Mouse (Mus musculus) midbrain, embryonic 16.5 days (tissue): ENCODE results near the gene Ikzf4. TPM values are rescaled to one million over a fixed set of nuclear protein-coding genes. Genes with fewer than 3 reads are reported as not detected.
"Not testable (repeated sequence)": the region's sequence is repeated elsewhere in the genome, so short reads cannot be mapped to it uniquely, and the experiment has no call there.

Experiments used
- ATAC-seq: fragments of 200-750 bp; cut with Nextera tagmentation; 2 replicates; pipeline ENCODE4 v1.8.0; 2017; ENCODE audit warnings: moderate TSS enrichment
- H3K27ac ChIP-seq: fragments of 300-500 bp; sonication (generic); 2 replicates; pipeline ENCODE4 v1.5.1; 2014; ENCODE audit warnings: mild to moderate bottlenecking, low read length, mixed read lengths
- H3K27me3 ChIP-seq: fragments of 300-500 bp; sonication (generic); 2 replicates; pipeline ENCODE4 v1.6.1; 2014; ENCODE audit warnings: low read depth, low read length, mixed read lengths; ENCODE audit not compliant: control insufficient read depth, insufficient read depth
- H3K36me3 ChIP-seq: fragments of 300-500 bp; sonication (generic); 2 replicates; pipeline ENCODE4 v1.6.1; 2014; ENCODE audit warnings: mild to moderate bottlenecking, low read length, moderate library complexity, mixed read lengths; ENCODE audit not compliant: control insufficient read depth, insufficient read depth
- H3K4me1 ChIP-seq: fragments of 300-500 bp; sonication (generic); 2 replicates; pipeline ENCODE4 v1.6.1; 2014; ENCODE audit warnings: mild to moderate bottlenecking, low read length, mixed read lengths; ENCODE audit not compliant: control insufficient read depth, insufficient read depth
- H3K4me2 ChIP-seq: fragments of 300-500 bp; sonication (generic); 2 replicates; pipeline ENCODE4 v1.6.1; 2014; ENCODE audit warnings: mild to moderate bottlenecking, low read length, mixed read lengths
- H3K4me3 ChIP-seq: fragments of 300-500 bp; sonication (generic); 2 replicates; pipeline ENCODE4 v1.5.1; 2014; ENCODE audit warnings: low read depth, mild to moderate bottlenecking, low read length, moderate library complexity, mixed read lengths
- H3K9ac ChIP-seq: fragments of 300-500 bp; sonication (generic); 2 replicates; pipeline ENCODE4 v1.6.1; 2014; ENCODE audit warnings: low read depth, low read length, mixed read lengths
- H3K9me3 ChIP-seq: fragments of 300-500 bp; sonication (generic); replicated peaks from 2 replicates; pipeline ENCODE4 v1.6.1; 2014; ENCODE audit warnings: mild to moderate bottlenecking, low read length, mixed read lengths; ENCODE audit not compliant: control insufficient read depth, poor library complexity, severe bottlenecking
- WGBS: fragments of 180-500 bp; shearing (Covaris S2); extraction: QIAGEN DNeasy Blood & Tissue Kit; methylation state at CpG from one replicate; pipeline ENCODE4 v1.1.7; 2014; 5-methylcytosine and 5-hydroxymethylcytosine counted together
- polyA plus RNA-seq: library from polyadenylated mRNA; unstranded; fragments of >200 nt; fragmentation: Nextera tagmentation; extraction: Ambion mirVana; gene quantifications from 2 replicates; pipeline ENCODE4 v1.2.1, GENCODE M21; 2015

Gene Ikzf4
- polyA plus RNA-seq, 1 experiment from 2014 or later, result 23.5 TPM

DNA sequence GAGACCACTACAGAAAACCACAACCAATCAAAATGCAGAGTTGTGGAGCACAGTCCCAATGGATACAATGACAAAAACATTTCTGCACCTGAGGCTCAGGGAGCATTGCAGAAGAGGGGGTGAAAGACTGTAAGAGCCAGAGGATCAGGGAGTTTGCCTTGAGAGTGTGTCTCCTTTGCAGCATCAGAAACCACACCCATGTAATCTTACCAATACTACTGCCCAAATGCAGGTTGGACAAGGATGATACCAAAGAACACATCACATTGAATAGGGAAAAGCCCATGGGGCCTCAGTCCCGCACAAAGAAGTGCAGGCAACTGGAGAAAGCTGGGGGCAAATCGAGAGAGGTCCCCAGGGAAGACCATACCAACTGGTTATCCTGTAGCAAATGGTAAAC lies 16.0 kb downstream of the Ikzf4 start:
- WGBS, result 67% methylated on average over 2 of the region's 2 CpGs
- H3K27ac ChIP-seq, result no peak overlapping the region
- H3K4me3 ChIP-seq, result no peak overlapping the region
- peaks cover 15% of the 10 kb centered on the region for H3K36me3 ChIP-seq
- H3K9ac ChIP-seq, result no peak overlapping the region
- peaks cover 8% of the 10 kb centered on the region for H3K4me1 ChIP-seq
- H3K9me3 ChIP-seq, result no peaks in the 10 kb centered on the region
- ATAC-seq, result no peak
- H3K4me2 ChIP-seq, result no peak overlapping the region
- no peaks in the 10 kb centered on the region for H3K27me3 ChIP-seq

DNA sequence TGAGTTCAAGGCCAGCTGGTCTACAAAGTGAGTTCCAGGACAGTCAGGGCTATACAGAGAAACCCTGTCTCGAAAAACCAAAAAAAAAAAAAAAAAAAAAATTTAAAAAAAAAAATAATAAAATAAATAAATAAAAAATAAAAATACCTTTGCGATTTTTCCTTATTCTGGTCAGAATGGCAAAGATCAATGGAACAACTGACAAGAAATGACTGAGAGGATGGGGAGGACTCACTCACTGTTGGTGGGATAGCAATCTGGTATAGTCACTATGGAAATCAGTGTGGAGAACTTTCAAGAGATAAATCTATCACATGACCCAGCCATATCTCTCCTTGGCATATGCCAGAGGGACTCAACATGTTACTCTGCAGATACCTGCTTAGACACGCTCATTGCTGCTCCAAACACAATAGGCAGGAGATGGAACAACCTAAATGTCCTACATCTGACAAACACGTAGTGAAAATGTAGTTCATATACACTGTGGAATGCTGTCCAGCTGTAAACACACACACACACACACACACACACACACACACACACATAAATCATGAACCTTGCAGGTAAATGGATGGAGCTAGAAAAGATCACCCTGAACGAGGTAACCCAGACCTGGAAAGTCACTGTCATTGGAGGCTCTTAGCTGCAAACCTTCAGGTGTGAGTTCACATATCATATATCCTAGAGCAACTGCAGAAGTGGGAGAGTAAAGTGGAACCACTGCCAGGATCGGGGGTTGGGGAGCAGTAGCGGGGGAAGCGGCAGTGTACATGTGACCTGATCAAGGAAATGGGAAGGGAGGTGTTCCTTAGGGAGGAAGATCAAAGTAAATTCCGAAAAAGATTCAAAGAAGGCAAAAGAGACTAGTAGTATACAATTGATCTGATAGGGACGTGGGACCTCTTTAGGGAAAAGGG lies 18.1 kb downstream of the Ikzf4 start:
- Histone ChIP-seq H3K36me3 (peaks cover 15% of the 10 kb centered on the region), H3K27me3 (no peaks in the 10 kb centered on the region), H3K9ac (no peak overlapping the region), H3K27ac (peak overlapping the region; percentile 88), H3K4me2 (no peak overlapping the region), H3K4me1 (peaks cover 8% of the 10 kb centered on the region), H3K4me3 (no peak overlapping the region), H3K9me3 (no peaks in the 10 kb centered on the region)
- ATAC-seq, result no peak
- WGBS, result 89% methylated on average over 10 of the region's 10 CpGs

DNA sequence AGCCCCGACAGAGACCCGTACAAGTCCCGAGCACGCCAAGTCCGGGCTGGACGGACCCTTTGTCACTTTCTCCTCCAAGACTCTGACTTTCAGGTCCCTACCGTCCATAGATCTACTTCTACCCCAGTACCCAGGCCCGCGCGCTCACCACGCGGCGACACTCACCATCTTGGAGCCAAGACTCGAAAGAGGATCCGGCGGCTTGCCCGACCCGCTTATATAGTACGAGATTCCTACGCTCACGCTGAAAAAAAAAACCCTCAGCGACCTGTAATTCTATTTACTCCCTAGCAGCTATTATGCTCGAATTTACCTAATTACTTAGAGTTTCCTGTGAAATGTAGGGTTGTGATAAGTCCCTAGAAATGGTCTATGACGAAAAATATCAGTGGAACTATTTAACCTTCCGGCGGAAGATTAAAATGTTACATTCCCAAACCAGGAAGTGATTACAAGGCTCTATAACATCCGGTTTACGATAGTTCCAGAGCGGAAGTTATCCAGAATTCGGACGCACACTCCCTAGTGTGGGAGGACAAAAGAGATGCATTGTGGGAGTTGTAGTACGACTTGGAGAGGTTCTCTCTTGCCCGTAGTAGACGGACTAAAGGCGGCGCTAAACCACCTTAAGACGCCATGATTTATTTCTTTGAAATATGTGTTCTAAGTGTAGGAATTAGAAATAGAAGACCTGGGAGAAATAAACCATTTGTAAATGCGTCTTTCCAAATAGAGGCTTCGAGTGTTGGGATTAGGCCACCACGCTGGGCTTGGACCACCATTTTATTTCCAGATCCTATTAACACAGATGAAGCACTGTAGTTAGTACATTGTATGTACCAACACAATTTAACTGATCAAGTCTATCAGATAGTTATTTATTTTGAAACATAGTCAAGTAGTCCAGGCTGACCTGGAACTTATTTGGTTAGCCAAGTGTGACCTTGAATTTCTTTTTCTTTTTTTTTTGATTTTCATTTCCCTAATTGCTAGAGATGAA lies 19.2 kb downstream of the Ikzf4 start, which contains the start of gene Rps26:
TSS of gene Rps26 (minus strand) at position 437 of the 1,000 bp plus-strand sequence.
- peak; percentile 97 for ATAC-seq
- H3K27me3 ChIP-seq, result no peaks in the 10 kb centered on the region
- peak within 1 kb of the TSS; percentile 88 for H3K27ac ChIP-seq
- under 1% methylated on average over 40 of the region's 40 CpGs for WGBS
- H3K4me3 ChIP-seq, result peak within 1 kb of the TSS; percentile 89
- peaks cover 13% of the 10 kb centered on the region for H3K36me3 ChIP-seq
- peak within 1 kb of the TSS; percentile 83 for H3K4me2 ChIP-seq
- H3K4me1 ChIP-seq, result peaks cover 8% of the 10 kb centered on the region
- peak within 1 kb of the TSS; percentile 85 for H3K9ac ChIP-seq
- no peaks in the 10 kb centered on the region for H3K9me3 ChIP-seq

DNA sequence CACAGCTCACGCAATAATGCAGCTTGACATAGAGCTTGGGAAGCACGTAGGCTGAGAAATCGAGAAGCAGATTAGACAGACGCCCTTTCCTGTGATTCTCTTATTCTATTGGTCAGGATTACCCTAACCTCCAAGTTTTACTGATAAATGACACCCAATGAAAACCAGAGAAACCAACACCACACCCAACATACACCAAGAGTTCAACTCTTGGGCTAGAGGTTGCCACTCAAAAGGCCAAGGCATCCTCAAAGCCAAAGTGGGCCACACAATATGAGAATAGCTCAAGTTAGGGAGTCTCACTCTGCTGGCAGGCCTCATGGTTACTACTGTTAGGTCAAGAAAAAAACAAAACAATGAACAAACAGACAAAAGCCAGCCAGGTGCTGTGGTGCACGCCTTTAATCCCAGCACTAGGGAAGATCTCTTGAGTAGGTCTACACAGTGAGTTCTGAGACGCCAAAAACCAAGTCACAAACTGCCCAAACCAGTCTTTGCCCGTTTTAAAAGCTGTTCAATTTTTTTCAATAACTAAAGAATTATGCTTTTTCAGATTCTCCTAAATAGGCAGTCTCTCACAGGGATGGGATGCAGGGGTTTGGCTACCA lies 20.4 kb downstream of the Ikzf4 start:
- Histone ChIP-seq H3K4me2 (peak overlapping the region; percentile 83), H3K4me3 (peak overlapping the region; percentile 89), H3K9ac (peak overlapping the region; percentile 85), H3K27me3 (no peaks in the 10 kb centered on the region), H3K4me1 (peaks cover 8% of the 10 kb centered on the region), H3K9me3 (no peaks in the 10 kb centered on the region), H3K27ac (no peak overlapping the region; the same call in 1 of the 2 replicates), H3K36me3 (peaks cover 13% of the 10 kb centered on the region)
- ATAC-seq, result no peak
- 44% methylated on average over 7 of the region's 7 CpGs for WGBS

DNA sequence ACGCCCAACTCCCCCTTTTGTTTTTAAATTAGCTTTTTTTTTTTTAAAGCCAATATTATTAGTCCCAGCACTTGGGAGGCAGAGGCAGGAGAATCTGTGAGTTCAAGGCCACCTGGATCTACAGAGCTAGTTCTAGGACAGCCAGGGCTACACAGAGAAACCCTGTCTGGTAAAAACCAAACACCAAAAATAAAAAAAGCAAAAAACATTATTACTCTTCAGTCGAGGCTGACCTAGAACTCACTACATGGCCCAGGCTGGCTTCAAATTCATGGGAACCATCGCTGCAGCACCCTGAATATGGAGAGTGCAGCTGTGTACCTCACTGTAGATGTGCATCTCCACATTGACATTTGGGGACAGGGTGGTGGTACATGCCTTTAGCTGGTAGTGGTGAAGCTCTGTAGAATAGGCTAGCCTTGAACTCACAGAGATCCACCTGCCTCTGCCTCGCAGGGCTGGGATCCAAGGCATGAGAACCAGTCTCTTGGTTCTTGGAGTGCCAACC lies 22.6 kb downstream of the Ikzf4 start:
- H3K4me2 ChIP-seq, result not testable (repeated sequence)

DNA sequence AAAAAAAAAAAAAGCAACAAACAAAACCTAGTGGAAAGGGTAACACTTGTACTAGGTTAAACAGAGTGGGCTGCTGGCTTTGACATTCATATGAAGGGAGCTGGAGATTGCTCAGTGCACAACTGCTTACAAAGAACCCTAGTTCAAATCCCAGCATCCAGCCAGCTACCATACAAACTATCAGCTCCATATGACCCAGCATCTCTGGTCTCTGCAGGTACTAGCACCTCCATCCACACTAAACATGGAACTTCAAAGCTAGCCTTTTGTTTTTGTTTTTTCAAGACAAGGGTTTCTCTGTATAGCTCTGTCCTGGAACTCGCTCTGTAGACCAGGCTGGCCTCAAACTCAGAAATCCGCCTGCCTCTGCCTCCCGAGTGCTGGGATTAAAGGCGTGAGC lies 23.1 kb downstream of the Ikzf4 start:
- ATAC-seq, result no peak
- Histone ChIP-seq H3K9me3 (no peaks in the 10 kb centered on the region), H3K36me3 (peaks cover 13% of the 10 kb centered on the region), H3K9ac (no peak overlapping the region), H3K4me3 (no peak overlapping the region), H3K27ac (no peak overlapping the region), H3K4me2 (no peak overlapping the region), H3K4me1 (peaks cover 8% of the 10 kb centered on the region), H3K27me3 (no peaks in the 10 kb centered on the region)
- WGBS, result 83% methylated on average over 4 of the region's 4 CpGs

More for the DNA sequence above, 22.6 kb downstream of the Ikzf4 start:
- not testable (repeated sequence) for H3K4me1 ChIP-seq, ATAC-seq, H3K4me3 ChIP-seq, H3K9ac ChIP-seq, H3K27me3 ChIP-seq, H3K27ac ChIP-seq, H3K9me3 ChIP-seq
- 84% methylated on average over 4 of the region's 4 CpGs for WGBS
- H3K36me3 ChIP-seq, result peaks cover 13% of the 10 kb centered on the region

DNA sequence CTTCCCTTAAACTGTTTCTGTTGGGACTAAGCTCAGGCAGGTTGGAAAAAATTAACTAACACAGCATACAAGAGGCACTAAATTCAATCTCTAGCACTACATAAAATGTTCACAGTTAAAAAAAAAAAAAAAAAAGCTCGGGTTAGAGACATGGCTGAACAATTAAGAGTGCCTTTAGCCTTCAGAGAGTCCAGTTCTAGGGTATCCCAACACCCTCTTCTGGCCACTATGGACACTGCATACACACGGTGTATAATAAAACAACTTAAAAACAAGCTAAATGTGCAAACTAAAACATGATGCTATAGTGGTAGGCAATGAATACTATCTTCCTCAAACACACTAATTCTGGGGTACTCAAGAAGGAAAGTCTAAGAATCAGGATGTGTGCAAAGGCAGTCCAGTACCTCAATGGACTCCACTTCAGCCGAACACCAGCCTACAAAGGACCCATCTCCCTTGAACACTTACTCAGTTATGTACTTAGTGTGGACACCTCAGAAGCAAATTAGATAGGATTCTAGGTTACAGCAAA lies 23.7 kb downstream of the Ikzf4 start:
- ATAC-seq, result no peak
- H3K4me3 ChIP-seq, result no peak overlapping the region
- no peaks in the 10 kb centered on the region for H3K27me3 ChIP-seq
- H3K27ac ChIP-seq, result no peak overlapping the region
- H3K9ac ChIP-seq, result no peak overlapping the region
- WGBS, result 85% methylated on average over 3 of the region's 3 CpGs
- H3K9me3 ChIP-seq, result no peaks in the 10 kb centered on the region
- peaks cover 13% of the 10 kb centered on the region for H3K36me3 ChIP-seq
- peaks cover 8% of the 10 kb centered on the region for H3K4me1 ChIP-seq
- no peak overlapping the region for H3K4me2 ChIP-seq

DNA sequence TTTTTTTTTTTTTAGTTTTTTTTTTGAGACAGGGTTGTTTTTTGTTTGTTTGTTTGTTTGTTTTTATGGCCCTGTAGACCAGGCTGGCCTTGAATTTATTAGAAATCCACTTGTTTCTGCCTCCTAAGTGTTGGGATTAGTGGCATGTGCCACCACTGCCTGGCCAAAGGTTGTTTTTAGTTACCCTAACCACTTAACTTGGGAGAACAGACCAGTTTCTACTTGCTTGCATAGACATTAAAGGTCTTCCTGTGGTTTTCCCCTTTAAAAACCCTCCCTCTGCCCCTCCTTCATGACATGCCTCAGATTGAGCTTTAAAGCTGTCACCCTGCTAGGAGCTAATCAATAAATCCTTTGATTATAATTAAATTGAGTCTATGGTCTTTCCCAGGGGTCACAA lies 25.6 kb downstream of the Ikzf4 start:
- Histone ChIP-seq H3K4me3 (no peak overlapping the region), H3K9me3 (no peaks in the 10 kb centered on the region), H3K27ac (no peak overlapping the region), H3K36me3 (peaks cover 13% of the 10 kb centered on the region), H3K4me1 (peaks cover 5% of the 10 kb centered on the region), H3K27me3 (no peaks in the 10 kb centered on the region), H3K4me2 (no peak overlapping the region), H3K9ac (no peak overlapping the region)
- no peak for ATAC-seq
